Mouse (Mus musculus): ENCODE results near the gene Galp.

Gene Galp

DNA sequence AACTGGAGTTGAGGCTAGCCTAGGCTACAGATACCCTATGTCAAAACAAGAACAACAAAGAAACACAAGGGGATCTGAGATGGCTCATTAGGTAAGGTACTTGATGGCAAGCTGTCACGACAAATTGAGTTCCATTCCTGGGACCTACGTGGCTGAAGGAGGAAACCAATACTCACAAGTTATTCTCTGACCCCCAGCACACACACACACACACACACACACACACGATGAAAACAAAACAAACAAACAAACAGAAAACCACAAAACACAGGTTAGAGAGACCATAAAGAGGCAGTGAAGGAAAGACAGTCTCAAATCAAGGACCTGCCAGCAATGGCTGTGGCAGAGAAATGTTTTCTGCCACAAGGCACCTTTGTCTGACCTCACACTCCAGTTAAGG, at the start of gene Galp:
TSS of gene Galp (plus strand) at position 301 of the 400 bp plus-strand sequence.
- DNase-seq (ENCODE audit: low spot score in 2 of 2): no peak

DNA sequence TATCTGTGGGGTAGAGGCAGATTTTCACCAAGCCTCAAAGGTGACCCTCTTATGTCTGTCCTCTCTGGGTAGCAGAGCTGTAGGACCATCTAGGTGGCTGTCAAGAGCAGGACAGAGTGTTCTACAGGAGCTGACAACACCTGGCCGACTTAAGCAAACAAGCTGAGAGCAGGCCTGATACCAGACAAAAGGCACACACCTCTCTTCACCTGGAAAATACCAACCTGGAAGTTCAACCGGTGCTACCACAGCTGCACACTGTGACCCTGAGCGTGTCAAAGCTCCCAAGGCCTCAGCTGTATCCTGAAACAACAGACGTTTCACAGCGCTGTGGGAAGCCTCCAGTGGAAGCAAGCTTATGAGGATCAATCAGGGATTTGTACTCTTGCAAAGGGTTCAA, 49.2 kb upstream of the Galp start:
- no peak for DNase-seq (ENCODE audit: low spot score in 2 of 2)

DNA sequence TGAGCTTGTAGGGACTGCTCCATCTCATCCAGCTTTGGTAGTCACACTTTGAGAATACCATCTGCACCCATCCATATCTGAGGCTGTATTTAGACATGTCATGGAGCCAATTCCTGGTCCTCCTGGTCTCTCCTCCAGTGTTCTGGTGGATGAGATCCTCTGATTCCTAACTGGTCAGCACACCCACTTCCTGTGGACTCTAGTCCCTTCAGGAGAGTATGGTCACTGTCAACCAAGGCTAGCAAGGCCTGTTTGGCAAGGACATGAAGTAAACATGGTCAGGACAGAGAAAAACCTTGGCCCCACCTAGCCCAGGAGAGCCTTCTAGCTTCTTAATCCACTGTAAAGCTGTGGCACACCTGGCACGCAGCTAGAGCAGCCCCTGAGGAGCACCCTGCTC, 45.6 kb upstream of the Galp start:
- no peak for DNase-seq (ENCODE audit: low spot score in 2 of 2)

GRCm38 (mm10) chr7:6152036-6152435, 44.9 kb upstream of the Galp start:
- no peak for DNase-seq (ENCODE audit: low spot score in 2 of 2)

DNA sequence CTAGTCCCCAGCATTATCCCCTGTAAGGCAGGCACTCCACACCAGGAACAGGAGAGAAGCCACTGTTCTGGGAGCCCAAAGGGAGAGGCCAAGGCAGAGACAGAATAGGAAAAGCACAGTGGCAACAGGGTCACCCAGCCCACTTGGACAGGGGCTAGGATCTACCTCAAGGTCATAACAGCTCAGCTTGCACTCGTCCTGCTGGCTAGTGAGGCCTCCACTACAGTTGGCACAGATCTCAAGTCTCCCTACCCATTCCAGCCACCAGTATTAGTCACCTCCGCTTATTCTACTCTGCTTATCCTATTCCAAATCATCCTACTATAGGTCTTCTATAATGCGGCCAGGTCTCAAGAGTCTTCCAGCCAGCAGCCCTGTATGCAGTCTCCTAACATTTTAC, 43.8 kb upstream of the Galp start:
- DNase-seq (ENCODE audit: low spot score in 2 of 2): no peak

DNA sequence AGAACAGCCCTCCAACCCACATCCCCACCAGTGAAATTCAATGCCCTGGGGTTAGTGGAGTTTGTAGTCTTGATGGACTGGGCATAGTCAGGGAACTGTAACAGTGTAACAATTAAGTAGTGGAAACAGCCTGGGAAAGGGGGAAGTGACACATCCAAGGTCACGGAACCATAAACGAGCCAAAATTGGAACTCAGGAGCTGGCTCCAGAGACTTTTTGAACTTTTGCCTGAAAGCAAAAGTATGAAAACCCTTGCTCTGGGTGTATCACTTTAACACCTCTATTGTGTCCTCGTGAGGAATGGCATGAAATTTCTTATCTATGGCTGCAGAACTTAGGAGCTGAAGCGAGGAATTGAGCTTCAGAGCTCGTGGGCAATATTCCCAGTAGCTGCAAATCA, 42.7 kb upstream of the Galp start:
- no peak for DNase-seq (ENCODE audit: low spot score in 2 of 2)

GRCm38 (mm10) chr7:6155031-6155872, 41.6 kb upstream of the Galp start:
- peak; percentile 73 to 79 for DNase-seq (ENCODE audit: low spot score in 2 of 2)

DNA sequence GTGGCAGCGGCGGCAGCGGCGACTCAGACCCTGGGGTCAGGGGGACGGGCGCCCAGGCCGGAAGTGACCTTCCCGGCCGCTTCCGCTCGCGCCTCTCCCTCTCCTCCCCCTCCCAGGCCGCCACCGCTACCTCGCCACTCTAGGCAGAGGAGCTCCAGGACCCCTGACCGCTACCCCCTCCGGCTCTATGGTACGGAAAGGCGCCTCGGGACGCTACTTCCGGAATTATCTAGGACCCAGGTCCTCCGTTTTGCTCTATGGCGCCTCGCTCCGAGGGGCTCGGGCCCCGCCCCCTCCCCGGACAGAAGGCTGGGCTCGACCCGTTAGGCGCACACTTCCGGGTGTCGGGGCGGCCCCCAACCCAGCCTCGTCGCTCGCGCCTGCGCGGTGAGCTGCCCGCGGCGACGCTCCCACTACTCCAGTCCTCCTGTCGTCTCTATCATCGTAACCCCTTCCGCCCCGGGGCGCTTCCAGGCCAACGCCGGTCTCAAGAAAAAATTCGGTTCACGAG, 40.9 kb upstream of the Galp start, which contains the start of gene Zfp787:
TSS of gene Zfp787 (minus strand) at position 97 of the 511 bp plus-strand sequence.
- DNase-seq (ENCODE audit: low spot score in 2 of 2): peak; percentile 92 to 94

- no peak for DNase-seq (ENCODE audit: low spot score in 2 of 2)
Measured at GRCm38 (mm10) chr7:6156901-6157472, 39.9 kb upstream of the Galp start.

DNA sequence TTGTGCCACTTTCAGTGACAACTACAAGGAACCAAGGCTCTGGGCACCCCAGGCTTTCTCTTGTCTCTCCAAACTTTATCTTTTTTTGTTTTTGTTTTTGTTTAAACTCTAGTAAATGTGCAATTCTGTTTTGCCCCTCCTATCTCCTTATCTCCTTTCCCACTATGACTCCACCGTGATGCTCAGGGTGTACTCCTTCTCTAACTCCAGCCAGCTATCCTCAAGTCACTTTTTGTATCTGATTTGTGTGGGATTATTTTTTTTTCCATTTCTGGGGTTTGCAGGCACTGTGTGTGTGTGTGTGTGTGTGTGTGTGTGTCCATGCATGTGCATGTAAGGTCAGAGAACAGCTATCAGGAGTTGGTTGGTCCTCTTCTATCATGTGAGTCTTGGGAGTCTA, 39.4 kb upstream of the Galp start:
- DNase-seq (ENCODE audit: low spot score in 2 of 2): no peak

GRCm38 (mm10) chr7:6159604-6160003, 37.3 kb upstream of the Galp start:
- DNase-seq (ENCODE audit: low spot score in 2 of 2): no peak

GRCm38 (mm10) chr7:6161541-6161940, 35.3 kb upstream of the Galp start:
- no peak for DNase-seq (ENCODE audit: low spot score in 2 of 2)

- DNase-seq (ENCODE audit: low spot score in 2 of 2): no peak
Measured at GRCm38 (mm10) chr7:6162172-6162571, 34.7 kb upstream of the Galp start.

- DNase-seq (ENCODE audit: low spot score in 2 of 2): no peak
Measured at GRCm38 (mm10) chr7:6164671-6165070, 32.2 kb upstream of the Galp start.

GRCm38 (mm10) chr7:6169403-6169802, 27.5 kb upstream of the Galp start:
- no peak for DNase-seq (ENCODE audit: low spot score in 2 of 2)

DNA sequence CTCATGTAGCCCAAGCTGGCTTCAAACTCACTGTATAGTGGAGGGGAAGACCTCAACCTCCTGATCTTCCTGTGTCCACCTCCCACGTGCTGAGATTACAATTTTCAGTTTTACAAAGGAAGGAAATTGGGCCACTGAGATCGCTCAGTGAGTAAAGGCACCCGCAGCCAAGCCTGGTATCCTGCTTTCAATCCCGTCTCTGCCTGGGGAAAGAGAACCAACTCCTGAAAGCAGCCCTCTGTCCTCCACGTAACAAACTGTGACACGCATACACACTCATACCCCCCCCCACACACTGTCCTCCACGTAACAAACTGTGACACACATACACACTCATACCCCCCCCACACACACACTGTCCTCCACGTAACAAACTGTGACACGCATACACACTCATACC, 26.5 kb upstream of the Galp start:
- DNase-seq (ENCODE audit: low spot score in 2 of 2): no peak

GRCm38 (mm10) chr7:6170871-6171270, 26.0 kb upstream of the Galp start:
- DNase-seq (ENCODE audit: low spot score in 2 of 2): no peak

GRCm38 (mm10) chr7:6171444-6172005, 25.4 kb upstream of the Galp start:
- peak; percentile 55 to 70 for DNase-seq (ENCODE audit: low spot score in 2 of 2)

DNA sequence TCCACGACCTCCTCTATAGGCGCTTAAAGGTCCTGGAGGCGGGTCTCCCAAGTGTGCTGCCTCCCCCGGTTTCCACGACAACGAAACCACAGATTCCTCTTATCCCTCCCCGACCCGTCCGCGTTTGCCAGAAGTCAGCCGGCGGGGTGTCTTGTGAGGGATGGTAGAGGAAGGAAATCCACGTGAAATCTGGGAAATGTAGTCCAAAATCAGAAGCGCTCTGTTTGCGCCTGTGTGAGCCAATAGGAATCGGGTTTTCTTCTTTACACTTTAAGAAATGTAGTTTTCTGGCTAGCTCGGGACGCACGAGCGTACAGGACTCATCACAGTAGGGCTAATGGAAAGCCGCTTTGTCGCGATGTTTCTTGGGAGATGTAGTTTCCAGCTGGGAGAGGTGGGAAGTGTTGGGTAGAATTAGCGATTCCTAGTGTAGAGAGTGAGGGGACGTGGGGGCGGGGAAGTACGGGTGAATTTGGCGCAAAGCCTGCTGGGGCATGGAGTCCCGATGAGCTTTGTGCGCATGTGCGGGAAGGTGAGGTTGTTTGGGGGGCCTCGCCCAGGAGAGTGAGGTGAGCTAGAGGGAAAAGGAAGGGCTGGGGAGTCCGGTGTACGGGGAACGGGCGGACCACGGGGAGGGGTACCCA, 24.8 kb upstream of the Galp start, which contains the start of gene Zfp444:
TSS of gene Zfp444 (plus strand) at position 221 of the 644 bp plus-strand sequence.
- peak; percentile 100 for DNase-seq (ENCODE audit: low spot score in 2 of 2)

DNA sequence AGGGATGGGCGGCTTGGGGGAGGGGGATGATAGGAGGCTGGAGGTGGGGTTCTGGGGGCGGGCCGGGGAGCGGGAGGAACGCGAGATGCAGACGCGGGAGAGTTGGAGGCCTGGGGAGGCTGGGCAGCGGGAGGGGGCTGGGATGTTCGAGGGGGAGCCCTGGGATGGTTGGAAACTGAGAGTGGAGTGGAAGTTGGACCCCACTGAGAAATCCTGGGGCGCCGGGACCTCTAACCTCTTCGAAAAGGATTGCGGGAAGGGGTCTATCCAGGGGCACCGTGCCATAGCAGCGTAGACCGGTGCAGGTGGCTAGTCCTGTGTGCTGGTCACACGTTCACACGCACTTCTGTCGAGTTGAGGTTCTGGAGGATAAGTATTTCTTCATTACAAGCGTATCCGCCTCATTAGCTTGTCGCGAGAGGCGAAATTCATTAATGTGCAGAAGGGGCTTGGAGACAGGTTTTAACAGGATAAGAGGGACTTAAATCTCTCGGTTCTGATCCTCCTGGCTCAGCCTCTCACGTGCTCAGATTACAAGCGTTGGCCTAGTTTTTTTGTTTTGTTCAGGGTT, 24.1 kb upstream of the Galp start:
- DNase-seq (ENCODE audit: low spot score in 2 of 2): no peak

- no peak for DNase-seq (ENCODE audit: low spot score in 2 of 2)
Measured at GRCm38 (mm10) chr7:6173872-6174271, 23.0 kb upstream of the Galp start.

All from right cerebral cortex, adult 2 months (tissue).